Mouse (Mus musculus) thymus, postnatal 0 days (tissue): ENCODE data around the gene Sp7. TPM values are rescaled to one million over a fixed set of nuclear protein-coding genes. Genes with fewer than 3 reads are reported as not detected.

Experiments used
- DNase-seq: peaks from one replicate; pipeline ENCODE4 v3.0.0-alpha.2; 2015; ENCODE audit warnings: low spot score
- polyA plus RNA-seq: library from polyadenylated mRNA; unstranded; fragments of >200 nt; fragmentation: Nextera tagmentation; extraction: Ambion mirVana; gene quantifications from 2 replicates; pipeline ENCODE4 v1.2.1, GENCODE M21; 2015

Gene Sp7
- 0.10 and 0.13 TPM in 2 replicates for polyA plus RNA-seq

DNA sequence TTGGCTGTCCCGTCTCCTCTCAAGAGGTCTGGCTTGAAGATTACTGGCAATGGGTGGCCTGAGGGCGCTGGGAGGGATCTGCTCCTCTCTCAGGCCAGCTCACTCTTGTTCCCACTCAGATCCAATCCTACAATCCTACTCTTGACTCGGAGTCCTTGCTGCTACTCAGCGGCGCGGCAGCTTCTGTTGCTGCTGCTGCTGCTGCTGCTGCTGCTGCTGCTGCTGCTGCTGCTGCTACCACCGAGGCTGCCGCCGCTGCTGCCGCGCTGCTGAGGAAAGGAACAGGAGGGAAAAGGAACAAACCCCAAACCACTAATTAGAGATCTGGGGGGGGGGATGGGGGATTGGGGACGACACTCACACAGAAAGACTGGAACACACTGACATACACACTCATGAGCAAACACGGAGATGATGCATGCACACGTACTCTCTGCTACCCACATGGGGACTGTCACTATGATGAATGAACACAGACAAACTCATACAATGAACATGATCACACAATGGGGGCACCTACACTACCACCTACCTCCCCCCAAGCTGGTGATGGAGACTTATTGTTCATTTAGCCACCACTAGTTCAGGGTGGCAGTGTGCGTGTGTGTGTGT, at the start of gene Sp7:
Gene Sp7 (minus strand): TSS at position 450 of the 612 bp plus-strand sequence.
- DNase-seq, result no peak

DNA sequence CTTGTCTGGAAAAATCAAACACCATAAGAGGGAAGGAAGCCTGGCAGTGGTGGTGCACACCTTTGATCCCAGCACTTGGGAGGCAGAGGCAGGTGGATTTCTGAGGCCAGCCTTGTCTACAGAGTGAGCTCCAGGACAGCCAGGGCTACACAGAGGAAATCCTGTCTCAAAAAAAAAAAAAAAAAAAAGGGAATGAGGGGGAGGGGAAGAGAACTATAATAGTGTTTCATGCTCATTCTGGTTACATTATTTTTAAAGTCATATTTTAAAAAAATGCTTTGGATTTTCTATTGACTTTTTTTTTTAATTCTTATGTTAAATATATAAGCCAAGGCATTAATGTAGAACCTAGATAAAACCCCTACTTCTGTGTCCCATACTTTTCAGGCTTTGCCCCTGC, 46.7 kb upstream of the Sp7 start:
- no peak for DNase-seq

DNA sequence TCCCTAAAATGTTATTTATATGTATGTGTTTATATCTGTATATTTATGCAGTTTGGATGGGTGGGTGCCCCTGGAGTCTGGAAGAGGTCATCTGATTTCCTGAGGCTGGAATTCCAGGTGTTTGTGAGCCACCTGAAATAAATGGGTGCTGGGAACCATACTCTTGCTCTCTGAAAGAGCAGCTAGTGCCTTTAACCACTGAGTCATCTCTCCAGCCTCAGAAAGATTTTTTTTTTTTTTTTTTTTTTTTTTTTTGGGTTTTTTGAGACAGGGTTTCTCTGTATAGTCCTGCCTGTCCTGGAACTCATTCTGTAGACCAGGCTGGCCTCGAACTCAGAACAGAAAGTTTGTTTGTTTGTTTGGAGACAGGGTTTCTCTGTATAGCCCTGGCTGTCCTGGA, 44.1 kb upstream of the Sp7 start:
- no peak for DNase-seq

DNA sequence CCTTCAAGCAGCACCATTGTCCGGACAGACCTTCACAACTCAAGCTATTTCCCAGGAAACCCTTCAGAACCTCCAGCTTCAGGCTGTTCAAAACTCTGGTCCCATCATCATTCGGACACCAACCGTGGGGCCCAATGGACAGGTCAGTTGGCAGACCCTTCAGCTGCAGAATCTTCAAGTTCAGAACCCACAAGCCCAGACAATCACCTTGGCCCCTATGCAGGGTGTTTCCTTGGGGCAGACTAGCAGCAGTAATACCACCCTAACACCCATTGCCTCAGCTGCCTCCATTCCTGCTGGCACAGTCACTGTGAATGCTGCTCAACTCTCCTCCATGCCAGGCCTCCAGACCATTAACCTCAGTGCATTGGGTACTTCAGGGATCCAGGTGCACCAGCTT, 42.3 kb upstream of the Sp7 start:
- no peak for DNase-seq

DNA sequence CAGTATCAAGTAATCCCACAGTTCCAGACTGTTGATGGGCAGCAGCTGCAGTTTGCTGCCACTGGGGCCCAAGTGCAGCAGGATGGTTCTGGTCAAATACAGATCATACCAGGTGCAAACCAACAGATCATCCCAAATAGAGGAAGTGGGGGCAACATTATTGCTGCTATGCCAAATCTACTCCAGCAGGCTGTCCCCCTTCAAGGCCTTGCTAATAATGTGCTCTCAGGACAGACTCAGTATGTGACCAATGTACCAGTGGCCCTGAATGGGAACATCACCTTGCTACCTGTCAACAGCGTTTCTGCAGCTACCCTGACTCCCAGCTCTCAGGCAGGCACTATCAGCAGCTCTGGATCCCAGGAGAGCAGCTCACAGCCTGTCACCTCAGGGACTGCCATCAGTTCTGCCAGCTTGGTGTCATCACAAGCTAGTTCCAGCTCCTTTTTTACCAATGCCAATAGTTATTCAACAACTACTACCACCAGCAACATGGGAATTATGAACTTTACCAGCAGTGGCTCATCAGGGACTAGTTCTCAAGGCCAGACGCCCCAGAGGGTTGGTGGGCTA, 41.7 kb upstream of the Sp7 start:
- no peak for DNase-seq

DNA sequence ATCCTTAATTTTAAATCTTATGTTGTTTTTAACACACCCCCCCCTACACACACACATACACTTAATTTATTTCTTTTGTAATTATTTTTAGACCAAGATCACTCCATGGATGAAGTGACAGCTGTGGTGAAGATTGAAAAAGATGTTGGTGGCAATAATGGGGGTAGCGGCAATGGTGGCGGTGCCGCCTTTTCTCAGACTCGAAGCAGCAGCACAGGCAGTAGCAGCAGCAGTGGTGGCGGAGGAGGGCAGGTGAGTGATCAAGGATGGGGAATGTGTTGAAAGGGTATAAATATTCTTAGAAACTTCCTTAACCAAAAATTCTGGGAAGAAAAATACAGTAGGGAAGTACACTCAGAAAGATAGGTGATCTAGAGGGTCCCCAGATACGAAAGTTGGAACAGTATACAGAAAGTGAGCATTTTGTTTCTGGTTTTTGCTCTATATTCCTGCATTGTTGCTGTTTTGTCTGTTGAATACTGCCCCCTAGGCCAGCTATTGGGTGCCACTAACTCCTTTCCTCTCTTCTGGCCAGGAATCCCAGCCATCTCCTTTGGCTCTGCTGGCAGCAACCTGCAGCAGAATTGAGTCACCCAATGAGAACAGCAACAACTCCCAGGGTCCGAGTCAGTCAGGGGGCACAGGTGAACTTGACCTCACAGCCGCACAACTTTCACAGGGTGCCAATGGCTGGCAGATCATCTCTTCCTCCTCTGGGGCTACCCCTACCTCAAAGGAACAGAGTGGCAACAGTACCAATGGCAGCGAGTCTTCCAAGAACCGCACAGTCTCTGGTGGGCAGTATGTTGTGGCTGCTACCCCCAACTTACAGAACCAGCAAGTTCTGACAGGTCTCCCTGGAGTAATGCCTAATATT, 40.9 kb upstream of the Sp7 start:
- DNase-seq, result no peak

DNA sequence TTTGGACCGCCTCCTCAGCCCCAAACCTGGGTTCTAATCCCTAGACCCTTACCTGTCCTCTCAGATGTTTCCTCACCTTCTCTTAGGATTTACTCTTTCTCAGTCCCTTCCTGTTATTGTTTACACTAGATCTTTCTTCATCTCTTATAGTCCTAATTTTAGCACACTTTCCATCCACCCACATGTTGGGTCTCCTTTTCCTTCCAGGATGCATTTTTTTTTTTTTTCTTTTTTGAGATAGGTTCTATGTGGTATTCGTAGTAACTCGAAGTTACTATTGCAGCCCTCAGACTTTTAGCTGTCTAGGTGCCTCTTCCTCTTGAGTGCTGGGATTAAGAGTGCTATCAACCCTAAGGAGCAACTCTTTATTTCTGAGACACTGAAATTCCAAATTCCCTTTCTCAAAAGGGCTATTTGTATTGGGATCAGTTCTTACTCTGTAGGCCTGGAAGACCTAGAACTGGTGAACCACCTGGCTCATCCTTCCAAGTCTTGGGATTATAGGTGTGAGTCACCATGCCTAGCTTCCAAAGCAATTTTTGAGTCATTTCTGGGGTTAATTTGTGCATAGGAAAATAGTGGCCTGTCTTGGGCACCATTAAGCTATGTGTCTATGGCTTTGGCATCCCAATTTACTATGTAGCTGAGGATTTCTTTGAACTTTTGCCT, 40.1 kb upstream of the Sp7 start:
- DNase-seq, result no peak

DNA sequence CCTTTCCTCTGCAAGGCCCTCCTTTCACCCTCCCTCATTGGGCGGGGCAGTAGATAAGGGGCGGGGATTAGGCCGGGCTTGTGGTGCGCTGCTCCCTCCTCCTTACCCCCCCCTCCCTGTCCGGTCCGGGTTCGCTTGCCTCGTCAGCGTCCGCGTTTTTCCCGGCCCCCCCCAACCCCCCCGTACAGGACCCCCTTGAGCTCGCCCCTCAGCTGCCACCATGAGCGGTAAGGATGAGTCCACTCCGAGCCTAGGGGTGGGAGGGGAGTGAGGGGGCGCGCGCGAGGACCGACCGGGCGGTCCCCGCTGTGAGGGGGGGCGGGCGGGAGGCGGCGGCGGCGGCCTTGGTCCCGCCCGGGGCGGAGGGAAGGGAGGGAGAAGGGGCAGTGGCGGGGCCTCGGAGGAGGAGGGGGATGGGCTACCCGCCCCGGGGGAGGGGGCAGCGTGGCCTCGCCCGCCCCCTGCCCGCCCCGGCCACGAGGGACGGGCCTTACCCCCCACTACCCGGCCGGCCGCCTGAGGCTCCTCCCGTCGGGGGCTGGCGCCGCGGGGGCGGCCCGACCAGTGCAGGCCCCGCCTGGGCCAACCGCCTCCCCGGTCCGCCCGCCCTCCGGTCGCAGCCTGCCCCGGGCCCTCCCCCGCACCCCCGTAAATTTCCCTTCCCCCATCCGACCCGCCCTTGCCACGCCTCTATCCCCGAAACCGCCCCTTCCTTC, 39.4 kb upstream of the Sp7 start:
- DNase-seq, result peak; percentile 67

DNA sequence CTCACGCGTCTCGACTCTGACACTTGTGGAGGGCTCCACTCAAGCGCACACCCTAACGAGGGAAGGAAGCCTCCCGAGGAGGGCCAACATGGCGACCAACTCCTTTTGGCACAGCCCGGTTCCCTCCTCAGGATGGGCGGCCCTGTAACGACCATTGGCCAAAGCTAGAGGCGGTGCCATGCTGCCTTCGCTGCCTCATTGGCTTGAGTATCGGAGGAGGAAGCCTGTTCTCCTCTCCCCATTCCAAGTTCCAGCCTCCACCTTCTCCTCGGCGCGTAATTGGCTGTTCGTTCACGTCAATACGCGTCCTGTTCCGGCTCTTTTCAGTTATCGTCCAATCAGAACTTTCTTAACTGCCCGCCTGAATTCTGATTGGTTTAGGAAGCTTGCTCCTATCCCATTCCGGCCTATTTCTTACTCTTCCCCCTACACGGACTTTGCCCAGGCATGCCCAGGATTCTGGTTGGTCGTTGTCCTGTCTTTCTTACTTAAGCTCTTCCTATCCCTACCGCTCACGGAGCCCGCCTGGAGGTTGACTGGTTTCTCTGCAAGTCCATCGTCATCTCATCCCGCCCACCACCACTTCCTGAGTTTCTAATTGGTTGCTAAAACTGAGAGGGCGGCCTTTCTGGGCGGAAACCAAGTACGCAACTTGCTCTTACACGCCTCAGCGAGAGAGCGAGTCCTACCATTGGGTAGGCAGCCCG, 38.7 kb upstream of the Sp7 start, which contains the start of gene Sp1:
Gene Sp1 (plus strand): TSS at position 655 of the 707 bp plus-strand sequence.
- DNase-seq, result peak; percentile 100

DNA sequence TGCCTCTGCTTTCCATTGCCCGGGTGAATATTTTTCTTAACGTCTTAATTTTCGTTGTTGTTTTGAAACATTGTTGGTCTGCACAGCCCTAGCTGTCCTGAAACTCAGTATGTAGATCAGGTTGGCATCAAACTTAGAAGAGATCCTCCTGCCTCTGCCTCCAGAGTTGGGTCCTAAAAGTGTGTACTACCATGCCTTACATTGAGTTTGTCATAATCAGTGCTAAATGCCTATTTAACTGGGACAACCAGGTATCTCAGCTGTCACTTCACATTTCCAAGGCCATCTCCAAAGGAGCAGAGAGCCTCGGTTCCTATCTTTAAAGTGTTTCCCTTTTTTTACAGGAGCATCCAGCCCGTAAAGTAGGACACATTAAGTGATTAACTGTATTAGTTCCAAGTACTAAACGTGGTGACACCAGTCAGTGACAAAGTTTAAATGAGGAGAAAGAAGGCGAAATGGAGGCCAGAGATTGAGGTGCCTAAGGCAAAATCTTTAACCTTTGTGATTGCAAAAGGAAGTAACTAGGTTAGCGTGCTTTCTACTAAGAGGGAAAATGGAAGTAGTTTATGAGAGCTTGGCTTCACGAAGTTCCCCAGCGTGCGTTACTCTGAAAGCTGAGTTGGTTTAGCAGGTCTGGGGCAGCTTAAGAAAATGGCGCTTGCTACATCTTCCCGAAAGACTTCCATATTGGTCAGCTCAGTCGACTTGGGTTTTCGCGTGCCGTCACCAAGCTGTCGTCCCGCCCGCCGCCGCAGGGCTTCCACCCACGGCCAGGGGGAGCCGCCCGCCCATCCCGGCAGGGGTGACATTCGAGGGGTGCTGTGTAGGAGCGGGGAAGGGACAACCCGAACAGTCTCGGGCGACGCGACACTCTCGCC, 37.9 kb upstream of the Sp7 start:
- no peak for DNase-seq

DNA sequence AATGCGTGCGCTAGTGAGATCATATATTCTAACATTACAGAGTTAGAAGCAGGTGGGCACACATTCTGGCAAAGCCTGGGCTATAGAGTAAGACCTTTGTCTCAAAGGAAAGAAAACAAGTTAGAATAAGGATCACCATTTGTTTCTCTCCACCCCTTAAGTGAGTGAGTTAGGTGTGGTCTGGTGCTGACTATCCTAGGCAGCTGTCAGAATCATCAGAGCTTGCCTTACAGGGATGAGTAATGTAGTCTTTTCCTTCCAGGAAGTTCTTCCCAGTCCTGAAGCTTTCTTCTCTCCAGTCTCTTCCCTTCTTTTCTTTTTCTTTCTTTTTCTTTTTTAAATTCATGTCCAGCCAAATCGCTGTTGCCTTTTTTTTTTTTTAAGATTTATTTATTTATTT, 35.2 kb upstream of the Sp7 start:
- no peak for DNase-seq

DNA sequence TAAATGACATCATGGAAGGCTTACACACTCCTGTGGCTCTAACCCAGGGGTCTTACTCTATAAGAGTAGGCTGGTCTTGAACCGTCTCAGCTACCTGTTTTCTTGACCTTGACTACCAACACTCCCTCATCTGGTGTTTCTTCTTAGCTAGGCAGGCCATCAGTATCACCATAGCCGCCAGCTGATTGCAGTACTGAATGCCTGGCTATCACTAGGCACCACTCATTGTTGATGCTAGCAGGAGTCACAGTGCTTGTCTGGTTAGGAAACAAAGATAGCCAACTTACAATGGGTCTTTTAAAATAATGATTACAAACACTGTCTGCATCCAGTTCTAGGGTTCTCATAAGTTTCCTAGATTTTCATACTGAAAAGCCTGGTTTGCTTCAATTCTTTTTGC, 34.3 kb upstream of the Sp7 start:
- no peak for DNase-seq

DNA sequence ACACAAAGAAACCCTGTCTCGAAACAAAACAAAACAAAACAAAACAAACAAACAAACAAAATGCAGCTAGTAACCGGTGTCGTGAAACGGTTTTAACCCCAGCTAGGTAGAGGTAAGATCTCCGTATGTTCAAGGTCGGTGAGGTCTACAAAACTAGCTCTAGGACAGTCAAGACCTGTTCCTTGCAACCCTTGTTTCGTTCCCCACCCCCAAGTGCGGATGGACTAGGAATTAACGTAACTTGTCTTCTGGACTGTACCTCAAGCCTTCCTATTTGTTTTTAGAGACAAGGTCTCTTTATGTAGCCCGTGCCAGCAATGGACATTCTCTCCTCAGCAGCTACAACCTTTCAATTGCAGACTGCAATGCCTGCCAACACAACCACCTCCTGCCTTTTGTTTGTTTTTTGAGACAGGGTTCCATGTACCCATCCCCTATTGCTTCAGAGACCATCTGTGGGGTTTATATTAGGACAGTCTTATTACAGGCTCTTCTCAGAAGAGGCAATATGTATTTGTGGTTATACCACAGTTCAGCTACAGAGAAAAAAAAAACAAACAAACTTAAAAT, 33.6 kb upstream of the Sp7 start:
- DNase-seq, result no peak

DNA sequence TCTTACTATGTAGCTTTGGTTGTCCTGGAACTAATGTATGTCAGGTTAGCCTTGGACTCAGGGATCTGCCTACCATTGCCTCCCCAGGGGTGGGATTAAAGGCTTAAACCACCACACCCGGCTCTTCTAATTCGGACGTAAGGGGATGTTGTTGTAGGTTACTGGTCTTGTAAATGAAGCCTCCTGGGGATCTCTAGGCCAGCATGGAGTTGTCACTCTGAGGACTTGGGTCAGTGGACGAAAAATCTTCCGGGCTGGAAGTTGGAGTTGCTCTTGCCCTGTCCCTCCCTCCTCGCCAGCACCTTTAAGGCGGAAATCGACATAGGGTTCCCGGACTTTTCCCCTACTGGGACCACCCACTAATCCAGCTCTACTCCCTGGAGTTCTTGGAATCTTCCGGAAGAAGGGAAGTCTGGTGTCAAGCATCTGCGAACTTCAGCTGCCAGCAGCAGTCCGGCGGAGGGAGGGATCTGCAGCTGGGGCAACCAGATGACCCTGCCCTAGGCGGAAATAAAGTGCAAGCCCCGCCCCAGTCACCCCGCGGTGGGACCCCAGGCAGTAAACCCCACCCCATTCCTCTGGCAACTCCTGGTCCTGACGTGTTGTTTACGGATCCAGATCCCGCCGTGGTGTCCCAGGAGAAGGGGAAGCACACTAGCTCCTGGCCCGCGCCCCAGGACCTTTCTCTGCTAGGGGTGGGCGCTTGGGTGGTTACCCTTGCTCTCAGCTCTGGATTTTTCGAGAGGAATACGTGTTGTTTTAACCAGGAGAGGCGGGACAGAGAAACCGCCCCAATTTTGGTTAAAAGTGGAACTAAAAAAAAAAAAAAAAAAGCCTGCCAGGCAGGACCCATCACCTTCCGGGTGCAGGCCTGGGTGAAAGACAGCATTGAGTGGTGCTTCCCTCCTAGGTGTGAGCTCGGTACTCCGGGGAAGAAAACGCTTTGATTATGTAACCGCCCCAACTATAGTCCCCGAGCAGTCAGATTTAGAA, 32.5 kb upstream of the Sp7 start:
- peak; percentile 67 for DNase-seq

DNA sequence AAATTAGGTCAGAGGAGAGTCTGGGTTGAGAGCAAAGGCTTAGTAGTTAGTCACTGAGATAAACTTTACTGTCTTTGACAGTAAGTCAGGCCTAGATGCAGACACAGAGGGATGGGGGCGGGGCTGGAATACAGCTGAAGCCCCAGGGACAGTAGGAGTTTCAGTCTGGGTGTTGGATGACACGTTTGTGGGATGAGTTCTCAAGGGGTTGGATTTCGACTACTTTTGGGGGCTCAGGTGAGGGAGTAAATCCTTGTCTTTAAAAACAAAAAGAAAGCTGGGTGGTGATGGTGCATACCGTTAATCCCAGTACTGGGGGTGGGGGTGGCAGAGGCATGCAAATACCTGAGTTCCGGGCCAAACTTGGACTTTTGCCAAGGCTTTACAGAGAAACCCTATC, 31.6 kb upstream of the Sp7 start:
- DNase-seq, result no peak

DNA sequence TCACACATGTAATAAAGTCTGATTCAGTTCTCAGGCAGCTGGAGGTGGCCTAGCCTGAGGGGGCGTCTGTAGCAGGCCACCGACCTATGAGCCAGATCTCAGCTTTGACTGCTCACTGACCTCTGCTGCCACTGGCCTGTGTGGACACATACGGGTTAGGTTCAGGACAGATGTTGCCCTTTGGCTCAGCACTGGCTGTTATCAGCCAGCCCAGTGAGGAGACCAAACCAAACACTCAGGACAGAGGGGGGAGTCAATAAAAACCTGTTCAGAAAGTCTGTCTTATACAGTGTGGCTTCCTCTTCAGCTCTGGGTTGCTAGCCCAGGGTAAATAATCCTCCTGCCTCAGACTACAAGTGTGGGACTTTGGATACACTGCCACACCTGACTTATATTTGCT, 28.1 kb upstream of the Sp7 start:
- DNase-seq, result no peak

DNA sequence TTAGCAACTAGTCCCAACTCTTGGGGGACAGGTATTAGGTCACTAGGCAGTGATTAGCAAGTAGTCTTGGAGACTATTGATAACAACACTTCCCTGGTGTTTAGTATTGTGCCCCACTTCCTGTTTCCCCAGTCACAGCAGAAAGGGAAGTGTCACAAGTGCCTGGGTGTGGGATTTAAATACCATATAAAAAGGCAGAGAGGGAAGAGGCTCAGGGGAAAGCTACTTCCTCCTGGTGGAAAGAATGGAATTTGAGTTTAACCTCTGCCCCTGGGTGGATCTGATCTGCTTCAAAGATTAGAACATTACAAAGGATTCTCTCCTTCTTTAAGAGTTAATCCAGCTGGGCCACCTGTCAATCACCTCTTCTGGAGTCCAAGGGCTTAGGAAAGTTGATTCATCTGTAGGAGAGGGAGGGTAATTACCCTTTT, 26.6 kb upstream of the Sp7 start:
- DNase-seq, result no peak

DNA sequence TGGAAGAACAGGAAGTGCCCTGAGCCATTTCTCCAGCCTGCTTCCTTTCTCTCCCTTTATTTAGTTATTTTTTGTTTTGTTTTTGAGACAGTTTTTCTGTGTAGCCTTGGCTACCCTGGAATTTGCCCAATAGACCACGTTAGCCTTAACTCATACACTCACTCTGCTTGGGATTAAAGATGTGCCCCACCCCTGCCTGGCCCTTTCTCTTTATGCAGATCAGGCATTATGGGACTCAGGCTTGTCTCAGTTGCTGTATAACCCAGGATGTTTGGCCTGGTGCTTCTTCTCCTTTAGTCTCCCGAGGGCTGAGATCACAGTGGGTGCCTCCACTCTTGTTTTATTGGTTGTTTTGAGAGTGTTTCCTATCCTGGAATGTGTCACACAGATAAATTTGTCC, 25.5 kb upstream of the Sp7 start:
- DNase-seq, result no peak
